Mouse (Mus musculus): ENCODE measurements around the gene Ubxn11. TPM values are rescaled to one million over a fixed set of nuclear protein-coding genes. Genes with fewer than 3 reads are reported as not detected.

Ubxn11 gene
- total and polyA plus RNA-seq, 2 experiments from 2014 or later: 4.9 to 11.2 TPM

DNA sequence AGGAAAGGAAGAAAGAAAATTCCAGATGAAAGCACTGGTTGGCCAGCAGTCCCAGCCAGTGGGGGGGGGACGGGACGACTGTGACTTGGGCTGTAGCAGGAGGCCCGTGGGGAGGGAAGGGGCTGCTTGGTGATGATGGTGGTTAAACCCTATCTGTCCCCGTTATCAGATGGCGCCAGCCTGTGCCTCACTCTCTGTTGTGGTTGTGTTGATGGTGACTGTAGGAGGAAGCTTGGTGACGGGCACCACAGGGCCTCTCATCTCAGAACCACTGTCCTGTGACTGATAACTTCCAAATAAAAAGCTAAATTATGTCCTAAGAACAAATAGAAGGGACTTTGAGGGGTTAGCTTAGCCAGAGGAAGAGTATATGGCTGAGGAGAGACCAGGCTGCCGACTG is 3.7 kb downstream of the Ubxn11 start:
- no peak for DNase-seq (ENCODE audit: low spot score)
- no peak overlapping the region for H3K4me3 ChIP-seq (ENCODE audit: low read depth, low read length)
- no peaks in the 10 kb centered on the region for H3K36me3 ChIP-seq (ENCODE audit: insufficient read depth, low read length)
- no peaks in the 10 kb centered on the region for H3K4me1 ChIP-seq (ENCODE audit: insufficient read depth, low read length)
- H3K4me2 ChIP-seq (ENCODE audit: low read depth, low read length, poor library complexity, severe bottlenecking): no peak overlapping the region
- no peak overlapping the region for H3K27ac ChIP-seq (ENCODE audit: low read depth, low read length)
- no peak overlapping the region for H3K9ac ChIP-seq (replicated peaks; ENCODE audit: low read length, poor library complexity, severe bottlenecking)
- TF ChIP-seq CTCF (IDR thresholded peaks at IDR 0.05): no peak
- WGBS: 78% methylated on average over 7 of the region's 7 CpGs
- no peaks in the 10 kb centered on the region for H3K9me3 ChIP-seq (ENCODE audit: low read length)
- H3K27me3 ChIP-seq (ENCODE audit: insufficient read depth, low read length): no peaks in the 10 kb centered on the region
- ATAC-seq (ENCODE audit: low FRiP score): no peak

DNA sequence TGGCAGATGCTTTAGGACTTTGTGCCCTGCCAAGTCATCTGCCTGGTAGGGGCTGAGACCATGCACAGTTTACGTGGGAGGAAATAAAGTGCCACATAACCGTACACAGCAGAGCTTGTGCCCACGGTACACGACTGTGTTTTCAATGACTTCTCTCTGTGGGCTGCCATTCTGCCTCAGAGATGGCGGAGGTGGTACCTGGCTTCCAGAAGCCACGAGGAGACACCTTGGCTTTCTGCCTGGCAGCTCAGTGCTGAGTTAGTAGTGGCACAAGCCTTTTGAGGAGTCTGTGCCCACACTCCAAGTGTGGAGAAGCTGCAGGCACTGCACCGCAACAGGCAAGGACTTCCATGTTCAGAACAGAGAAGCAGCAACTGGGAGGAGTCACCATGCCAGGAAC is 5.4 kb downstream of the Ubxn11 start:
- DNase-seq (ENCODE audit: low spot score) (no peak), ATAC-seq (ENCODE audit: low FRiP score) (no peak)
- Histone ChIP-seq H3K27ac (ENCODE audit: low read depth, low read length) (no peak overlapping the region), H3K9me3 (ENCODE audit: low read length) (no peaks in the 10 kb centered on the region), H3K4me1 (ENCODE audit: insufficient read depth, low read length) (no peaks in the 10 kb centered on the region), H3K9ac (replicated peaks; ENCODE audit: low read length, poor library complexity, severe bottlenecking) (no peak overlapping the region), H3K4me2 (ENCODE audit: low read depth, low read length, poor library complexity, severe bottlenecking) (no peak overlapping the region), H3K36me3 (ENCODE audit: insufficient read depth, low read length) (no peaks in the 10 kb centered on the region), H3K4me3 (ENCODE audit: low read depth, low read length) (no peak overlapping the region), H3K27me3 (ENCODE audit: insufficient read depth, low read length) (no peaks in the 10 kb centered on the region)
- WGBS: 86% methylated on average over 7 of the region's 7 CpGs
- no peak for TF ChIP-seq CTCF (IDR thresholded peaks at IDR 0.05)

DNA sequence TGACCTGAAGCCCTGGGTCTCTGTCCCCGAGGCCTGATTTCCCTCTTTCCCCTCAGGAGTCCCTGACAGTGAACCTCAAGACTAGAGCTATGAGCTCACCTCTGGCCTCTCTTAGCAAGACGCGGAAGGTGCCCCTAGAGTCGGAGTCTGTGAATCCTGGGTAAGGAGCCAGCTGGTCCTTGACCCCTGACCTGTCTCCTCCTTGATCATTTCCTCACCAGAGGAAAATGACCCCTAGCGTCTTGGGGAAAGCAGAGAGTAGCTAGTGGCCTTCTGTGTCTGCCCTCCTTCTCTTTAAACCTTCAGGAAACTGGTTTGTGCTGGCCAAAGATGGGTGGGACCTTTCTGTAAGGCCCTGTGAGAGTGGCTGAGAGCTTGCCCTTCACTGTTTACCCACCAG is 5.8 kb downstream of the Ubxn11 start:
- 73% methylated on average over 5 of the region's 5 CpGs for WGBS
- Histone ChIP-seq H3K4me1 (ENCODE audit: insufficient read depth, low read length) (no peaks in the 10 kb centered on the region), H3K9me3 (ENCODE audit: low read length) (no peaks in the 10 kb centered on the region), H3K36me3 (ENCODE audit: insufficient read depth, low read length) (no peaks in the 10 kb centered on the region), H3K4me3 (ENCODE audit: low read depth, low read length) (no peak overlapping the region), H3K4me2 (ENCODE audit: low read depth, low read length, poor library complexity, severe bottlenecking) (no peak overlapping the region), H3K9ac (replicated peaks; ENCODE audit: low read length, poor library complexity, severe bottlenecking) (no peak overlapping the region), H3K27ac (ENCODE audit: low read depth, low read length) (no peak overlapping the region), H3K27me3 (ENCODE audit: insufficient read depth, low read length) (no peaks in the 10 kb centered on the region)
- ATAC-seq (ENCODE audit: low FRiP score): no peak
- no peak for TF ChIP-seq CTCF (IDR thresholded peaks at IDR 0.05)
- no peak for DNase-seq (ENCODE audit: low spot score)

DNA sequence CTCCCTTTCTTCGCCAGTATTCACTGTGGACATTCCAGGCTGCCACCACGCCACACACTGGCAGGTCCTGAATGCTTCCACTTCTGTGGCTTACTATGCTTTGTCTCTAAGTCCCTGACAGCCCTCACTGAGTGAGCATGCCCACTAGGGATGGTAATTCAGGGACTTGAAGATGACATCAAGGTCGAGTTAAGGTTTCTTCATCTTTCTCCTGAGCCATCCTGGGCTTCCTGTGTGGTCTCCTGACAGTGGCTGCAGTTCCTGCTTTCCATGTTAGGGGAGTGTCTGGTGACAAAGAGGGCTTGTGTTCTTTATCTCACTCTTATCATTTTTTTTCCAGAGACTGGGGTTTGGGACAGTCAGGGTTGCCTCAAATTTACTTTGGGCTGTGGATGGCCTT is 8.3 kb downstream of the Ubxn11 start:
- no peaks in the 10 kb centered on the region for H3K27me3 ChIP-seq (ENCODE audit: insufficient read depth, low read length)
- WGBS: 50% methylated on average over 3 of the region's 3 CpGs
- H3K4me1 ChIP-seq (ENCODE audit: insufficient read depth, low read length): no peaks in the 10 kb centered on the region

DNA sequence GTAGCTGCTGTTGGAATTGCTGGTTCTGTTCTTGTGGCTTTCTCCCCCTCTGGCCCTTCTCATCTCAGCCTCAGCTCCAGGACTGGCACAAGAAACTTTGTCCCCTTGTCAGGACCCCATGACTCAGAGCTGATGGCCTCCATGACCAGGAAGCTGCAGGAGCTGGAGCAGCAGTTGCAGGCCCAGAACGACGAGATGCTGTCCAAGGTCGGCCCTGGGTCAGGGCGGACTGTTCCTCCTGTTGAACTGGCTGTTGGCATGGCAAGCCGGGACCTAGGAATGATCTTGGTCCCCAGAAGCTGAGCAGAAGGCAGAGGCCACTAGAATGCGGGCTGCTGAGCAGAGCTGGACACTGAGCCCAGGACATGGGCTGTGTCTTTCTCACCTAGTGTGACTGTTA is 10.0 kb downstream of the Ubxn11 start:
- Histone ChIP-seq H3K27me3 (ENCODE audit: insufficient read depth, low read length) (no peaks in the 10 kb centered on the region), H3K4me2 (ENCODE audit: low read depth, low read length, poor library complexity, severe bottlenecking) (no peak overlapping the region), H3K9ac (replicated peaks; ENCODE audit: low read length, poor library complexity, severe bottlenecking) (no peak overlapping the region), H3K9me3 (ENCODE audit: low read length) (no peaks in the 10 kb centered on the region), H3K36me3 (ENCODE audit: insufficient read depth, low read length) (no peaks in the 10 kb centered on the region), H3K4me1 (ENCODE audit: insufficient read depth, low read length) (no peaks in the 10 kb centered on the region), H3K4me3 (ENCODE audit: low read depth, low read length) (no peak overlapping the region), H3K27ac (ENCODE audit: low read depth, low read length) (no peak overlapping the region)
- ATAC-seq (ENCODE audit: low FRiP score) (no peak), DNase-seq (ENCODE audit: low spot score) (no peak)
- no peak for TF ChIP-seq CTCF (IDR thresholded peaks at IDR 0.05)
- WGBS: 83% methylated on average over 6 of the region's 6 CpGs

More for the DNA sequence above, 8.3 kb downstream of the Ubxn11 start:
- Histone ChIP-seq H3K4me3 (ENCODE audit: low read depth, low read length) (no peak overlapping the region), H3K27ac (ENCODE audit: low read depth, low read length) (no peak overlapping the region), H3K36me3 (ENCODE audit: insufficient read depth, low read length) (no peaks in the 10 kb centered on the region), H3K4me2 (ENCODE audit: low read depth, low read length, poor library complexity, severe bottlenecking) (no peak overlapping the region), H3K9me3 (ENCODE audit: low read length) (no peaks in the 10 kb centered on the region), H3K9ac (replicated peaks; ENCODE audit: low read length, poor library complexity, severe bottlenecking) (no peak overlapping the region)
- no peak for DNase-seq (ENCODE audit: low spot score)
- no peak for TF ChIP-seq CTCF (IDR thresholded peaks at IDR 0.05)
- ATAC-seq (ENCODE audit: low FRiP score): no peak

DNA sequence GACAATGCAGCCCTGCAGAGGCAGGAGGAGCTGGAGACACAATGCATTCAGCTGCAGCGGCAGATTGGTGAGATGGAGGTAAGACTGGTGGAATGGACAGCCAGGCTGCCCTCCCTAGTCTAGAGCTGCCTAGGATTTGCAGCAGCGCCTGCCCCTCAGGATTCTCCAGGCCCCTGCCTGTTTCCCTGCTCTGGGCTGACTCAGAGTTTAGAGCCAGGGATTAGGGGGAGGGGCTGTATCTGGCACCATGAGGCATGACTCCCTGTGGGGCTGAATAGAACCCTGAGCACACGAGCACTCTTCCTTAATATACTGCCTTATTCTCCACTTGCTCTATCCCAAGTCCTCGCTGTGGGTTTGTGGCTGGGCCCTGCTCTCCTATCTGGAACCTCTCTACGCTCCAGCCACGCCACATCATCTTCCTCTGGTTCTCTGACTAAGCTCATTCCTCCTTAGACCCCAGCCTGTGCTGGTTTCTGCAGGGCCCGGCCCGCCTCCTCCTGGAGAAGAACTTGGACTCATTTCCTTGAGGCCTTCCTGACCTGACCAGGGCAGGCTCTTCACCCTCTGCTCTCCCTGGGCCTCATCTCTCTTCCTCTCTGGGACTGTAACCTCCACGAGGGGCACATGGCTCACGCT is 11.1 kb downstream of the Ubxn11 start:
- ATAC-seq (ENCODE audit: low FRiP score): peak; percentile 44; the same call in 1 of the 2 replicates

More for the DNA sequence above, 11.1 kb downstream of the Ubxn11 start:
- H3K9me3 ChIP-seq (ENCODE audit: low read length): no peaks in the 10 kb centered on the region
- H3K9ac ChIP-seq (replicated peaks; ENCODE audit: low read length, poor library complexity, severe bottlenecking): no peak overlapping the region
- H3K4me1 ChIP-seq (ENCODE audit: insufficient read depth, low read length): no peaks in the 10 kb centered on the region
- no peaks in the 10 kb centered on the region for H3K27me3 ChIP-seq (ENCODE audit: insufficient read depth, low read length)
- H3K27ac ChIP-seq (ENCODE audit: low read depth, low read length): no peak overlapping the region; the same call in 1 of the 2 replicates
- no peak overlapping the region for H3K4me3 ChIP-seq (ENCODE audit: low read depth, low read length)
- WGBS: 47% methylated on average over 10 of the region's 10 CpGs
- H3K36me3 ChIP-seq (ENCODE audit: insufficient read depth, low read length): no peaks in the 10 kb centered on the region
- DNase-seq (ENCODE audit: low spot score): no peak
- no peak for TF ChIP-seq CTCF (IDR thresholded peaks at IDR 0.05)
- H3K4me2 ChIP-seq (ENCODE audit: low read depth, low read length, poor library complexity, severe bottlenecking): no peak overlapping the region
